Mouse (Mus musculus): ENCODE results near the gene Pcbp1. TPM values are rescaled to one million over a fixed set of nuclear protein-coding genes. Genes with fewer than 3 reads are reported as not detected.
A peak's percentile ranks its signal among the peaks of the same experiment; 100 is the strongest.

Gene Pcbp1
- polyA plus RNA-seq, 1 experiment from 2014 or later = 149 TPM

DNA sequence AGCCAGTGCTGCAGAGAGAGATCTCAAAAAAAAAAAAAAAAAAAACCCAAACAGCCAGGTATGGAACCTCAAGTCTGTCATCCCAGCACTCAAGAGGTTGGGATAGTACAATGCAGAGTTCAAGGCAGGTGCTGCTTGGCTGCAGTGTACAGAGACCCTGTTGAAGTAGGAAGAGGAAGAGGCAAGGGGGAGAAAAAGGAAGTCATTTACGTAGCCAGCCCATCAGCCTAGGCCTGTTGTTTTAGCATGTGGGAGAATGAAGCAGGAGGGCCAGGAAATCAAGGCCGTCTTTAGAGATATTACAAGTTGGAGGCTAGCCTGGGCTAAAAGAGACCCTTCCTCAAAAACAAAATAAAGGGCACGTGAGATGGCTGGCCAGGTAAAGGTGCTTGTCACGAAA lies 22.6 kb downstream of the Pcbp1 start:
- H3K27ac ChIP-seq (ENCODE audit: low read length) = no peak overlapping the region
- H3K4me2 ChIP-seq (ENCODE audit: low read depth, low read length) = no peak overlapping the region
- no peaks in the 10 kb centered on the region for H3K27me3 ChIP-seq (ENCODE audit: control insufficient read depth, insufficient read depth, low read length)
- H3K36me3 ChIP-seq (ENCODE audit: control insufficient read depth, insufficient read depth) = no peaks in the 10 kb centered on the region
- H3K9me3 ChIP-seq (replicated peaks; ENCODE audit: control insufficient read depth, low read length) = no peaks in the 10 kb centered on the region
- ATAC-seq (replicated peaks; ENCODE audit: extremely low read depth, insufficient read depth, low FRiP score) = no peak
- 71% methylated on average over 4 of the region's 4 CpGs for WGBS
- H3K4me3 ChIP-seq (ENCODE audit: low read length) = no peak overlapping the region
- H3K4me1 ChIP-seq (ENCODE audit: control insufficient read depth, insufficient read depth, low read length) = 0 out of 2 replicates have a peak, but pooled peaks cover 3% of the 10 kb centered on the region
- H3K9ac ChIP-seq (ENCODE audit: low read length) = no peak overlapping the region

DNA sequence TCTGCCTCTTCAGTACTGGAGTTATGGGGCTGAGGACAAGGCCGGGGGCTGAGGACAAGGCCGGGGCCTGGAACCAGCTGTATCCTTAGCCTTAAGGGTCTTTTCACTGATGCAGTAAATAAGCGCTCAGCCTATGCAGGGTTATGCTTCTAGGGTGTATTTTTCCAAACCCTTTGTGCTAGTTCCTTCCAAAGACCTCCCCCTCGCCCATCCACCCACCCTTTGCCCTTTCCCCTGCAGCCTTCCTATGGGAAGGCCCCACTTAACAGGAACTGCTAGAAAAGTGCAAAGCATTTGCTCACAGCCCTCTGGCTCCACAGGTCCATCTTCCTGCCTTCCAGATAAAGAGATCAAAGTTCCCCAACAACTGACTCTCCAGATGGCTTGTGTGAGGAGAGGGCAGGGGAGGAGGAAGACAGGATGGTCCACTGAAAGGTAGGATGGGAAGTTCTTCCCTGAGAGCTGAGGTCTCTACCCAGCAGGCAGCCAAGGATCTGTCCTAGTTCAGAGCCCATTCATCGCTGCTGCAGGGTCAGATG lies 26.5 kb downstream of the Pcbp1 start:
- Histone ChIP-seq H3K4me2 (ENCODE audit: low read depth, low read length) (no peak overlapping the region), H3K9ac (ENCODE audit: low read length) (no peak overlapping the region), H3K9me3 (replicated peaks; ENCODE audit: control insufficient read depth, low read length) (no peaks in the 10 kb centered on the region), H3K27ac (ENCODE audit: low read length) (no peak overlapping the region), H3K36me3 (ENCODE audit: control insufficient read depth, insufficient read depth) (no peaks in the 10 kb centered on the region), H3K4me3 (ENCODE audit: low read length) (no peak overlapping the region), H3K4me1 (ENCODE audit: control insufficient read depth, insufficient read depth, low read length) (peaks cover 13% of the 10 kb centered on the region), H3K27me3 (ENCODE audit: control insufficient read depth, insufficient read depth, low read length) (no peaks in the 10 kb centered on the region)
- ATAC-seq (replicated peaks; ENCODE audit: extremely low read depth, insufficient read depth, low FRiP score) = no peak
- 61% methylated on average over 5 of the region's 5 CpGs for WGBS

DNA sequence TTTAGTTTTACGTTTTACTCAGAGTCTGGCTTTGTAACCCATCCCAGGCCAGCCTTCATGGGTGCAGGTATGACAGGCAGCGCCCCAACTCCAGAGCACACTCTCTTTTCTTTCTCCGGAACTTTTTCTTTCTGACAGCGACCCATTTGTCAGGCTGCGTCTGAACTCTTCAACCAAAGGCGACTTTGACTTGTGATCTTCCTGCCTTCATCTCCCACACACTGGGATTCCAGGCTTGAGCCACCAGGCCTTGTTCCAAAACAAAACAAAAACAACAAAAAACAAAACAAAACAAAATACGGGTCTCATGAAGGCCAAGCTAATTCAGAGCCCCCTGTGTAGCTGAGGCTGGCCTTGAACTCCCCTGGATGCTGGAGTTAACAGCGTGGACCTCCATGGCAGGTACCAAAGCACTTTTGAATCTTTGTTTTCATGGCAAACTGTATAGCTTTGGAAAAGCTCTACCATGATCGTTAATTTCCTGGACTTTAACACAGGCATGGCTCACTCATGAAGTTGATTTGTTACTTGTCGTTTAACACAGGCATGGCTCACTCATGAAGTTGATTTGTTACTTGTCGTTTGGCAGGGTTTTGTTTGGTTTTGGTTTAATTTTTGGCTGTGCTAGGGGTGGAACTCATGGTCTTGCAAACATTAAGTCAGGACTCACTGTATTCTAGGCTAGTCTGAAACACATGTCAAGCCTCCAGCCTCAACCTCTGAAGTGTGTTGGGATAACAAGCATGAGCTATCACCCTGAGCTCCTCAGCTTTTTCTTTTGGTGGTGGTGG lies 28.0 kb downstream of the Pcbp1 start:
- peak overlapping the region; percentile 57 for H3K9ac ChIP-seq (ENCODE audit: low read length)
- no peaks in the 10 kb centered on the region for H3K9me3 ChIP-seq (replicated peaks; ENCODE audit: control insufficient read depth, low read length)
- peak overlapping the region; percentile 54 for H3K4me2 ChIP-seq (ENCODE audit: low read depth, low read length)
- no peaks in the 10 kb centered on the region for H3K36me3 ChIP-seq (ENCODE audit: control insufficient read depth, insufficient read depth)
- no peaks in the 10 kb centered on the region for H3K27me3 ChIP-seq (ENCODE audit: control insufficient read depth, insufficient read depth, low read length)
- peaks cover 17% of the 10 kb centered on the region for H3K4me1 ChIP-seq (ENCODE audit: control insufficient read depth, insufficient read depth, low read length)
- H3K27ac ChIP-seq (ENCODE audit: low read length) = peak overlapping the region; percentile 61
- 66% methylated on average over 11 of the region's 11 CpGs for WGBS
- no peak for ATAC-seq (replicated peaks; ENCODE audit: extremely low read depth, insufficient read depth, low FRiP score)
- H3K4me3 ChIP-seq (ENCODE audit: low read length) = peak overlapping the region; percentile 40

DNA sequence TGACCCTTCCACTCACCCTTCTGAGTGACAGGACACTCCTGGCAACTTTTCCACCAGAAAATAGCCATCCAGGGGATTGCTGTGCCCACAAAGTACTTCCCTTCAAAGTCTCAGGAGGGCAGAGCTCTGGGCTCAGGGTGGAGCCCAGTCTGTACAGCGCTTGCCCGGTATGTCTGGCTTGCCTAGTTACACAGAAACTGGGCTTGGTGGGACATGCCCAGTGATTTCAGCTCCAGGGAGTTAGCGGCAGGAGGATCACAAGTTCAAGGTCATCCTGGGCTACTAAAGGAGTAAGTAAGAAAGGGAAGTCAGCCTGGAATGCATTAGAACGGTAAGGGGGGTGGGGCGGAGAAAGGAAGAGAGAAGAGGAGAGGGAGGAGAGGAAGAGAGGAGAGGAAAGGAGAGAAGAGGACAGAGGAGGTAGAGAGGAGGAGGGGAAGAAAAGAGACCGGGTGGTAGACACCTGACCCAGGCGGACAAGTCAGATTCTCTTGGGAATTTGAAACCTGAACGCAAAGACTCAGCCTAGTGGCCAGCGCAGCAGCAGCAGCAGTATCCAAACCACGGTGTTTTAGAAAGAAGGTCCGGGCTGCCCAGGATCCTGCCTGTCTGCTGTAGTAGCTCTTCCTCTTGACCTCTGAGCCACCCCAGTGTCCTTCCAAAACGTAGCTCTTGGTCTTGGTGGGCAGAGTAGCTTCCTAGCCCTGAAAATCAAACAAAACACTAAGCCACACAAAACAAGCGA lies 28.9 kb downstream of the Pcbp1 start:
- no peaks in the 10 kb centered on the region for H3K9me3 ChIP-seq (replicated peaks; ENCODE audit: control insufficient read depth, low read length)
- WGBS = 13% methylated on average over 13 of the region's 13 CpGs
- peaks cover 17% of the 10 kb centered on the region for H3K4me1 ChIP-seq (ENCODE audit: control insufficient read depth, insufficient read depth, low read length)
- ATAC-seq (replicated peaks; ENCODE audit: extremely low read depth, insufficient read depth, low FRiP score) = peak; percentile 56; the same call in 1 of the 2 replicates
- peak overlapping the region; percentile 57 for H3K9ac ChIP-seq (ENCODE audit: low read length)
- H3K27ac ChIP-seq (ENCODE audit: low read length) = peak overlapping the region; percentile 61
- H3K4me2 ChIP-seq (ENCODE audit: low read depth, low read length) = peak overlapping the region; percentile 54
- peak overlapping the region; percentile 40 for H3K4me3 ChIP-seq (ENCODE audit: low read length)
- no peaks in the 10 kb centered on the region for H3K36me3 ChIP-seq (ENCODE audit: control insufficient read depth, insufficient read depth)
- no peaks in the 10 kb centered on the region for H3K27me3 ChIP-seq (ENCODE audit: control insufficient read depth, insufficient read depth, low read length)

DNA sequence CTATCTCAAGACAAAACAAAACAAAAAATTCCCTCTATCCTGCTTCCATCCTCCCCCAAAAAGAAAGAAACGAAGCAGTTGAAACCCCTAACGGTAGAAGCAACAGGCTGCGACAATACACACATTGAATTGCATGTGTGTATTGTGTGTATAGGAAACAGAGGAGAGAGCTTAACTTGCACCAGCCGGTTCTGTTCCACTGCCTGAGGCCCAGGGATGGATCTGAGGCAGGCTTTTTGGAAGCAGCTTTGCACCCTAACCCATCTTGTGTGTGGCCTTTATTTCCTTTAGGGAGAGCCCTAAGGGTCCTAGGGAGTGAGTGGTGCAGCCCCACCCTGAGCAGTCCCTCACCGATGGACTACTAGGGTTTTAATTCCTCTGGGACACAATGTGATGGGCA lies 29.5 kb downstream of the Pcbp1 start:
- 70% methylated on average over 5 of the region's 5 CpGs for WGBS
- Histone ChIP-seq H3K4me1 (ENCODE audit: control insufficient read depth, insufficient read depth, low read length) (peaks cover 17% of the 10 kb centered on the region), H3K27ac (ENCODE audit: low read length) (peak overlapping the region; percentile 61), H3K9ac (ENCODE audit: low read length) (peak overlapping the region; percentile 57), H3K27me3 (ENCODE audit: control insufficient read depth, insufficient read depth, low read length) (no peaks in the 10 kb centered on the region), H3K36me3 (ENCODE audit: control insufficient read depth, insufficient read depth) (no peaks in the 10 kb centered on the region), H3K4me2 (ENCODE audit: low read depth, low read length) (peak overlapping the region; percentile 54), H3K4me3 (ENCODE audit: low read length) (peak overlapping the region; percentile 40), H3K9me3 (replicated peaks; ENCODE audit: control insufficient read depth, low read length) (no peaks in the 10 kb centered on the region)
- ATAC-seq (replicated peaks; ENCODE audit: extremely low read depth, insufficient read depth, low FRiP score) = no peak

DNA sequence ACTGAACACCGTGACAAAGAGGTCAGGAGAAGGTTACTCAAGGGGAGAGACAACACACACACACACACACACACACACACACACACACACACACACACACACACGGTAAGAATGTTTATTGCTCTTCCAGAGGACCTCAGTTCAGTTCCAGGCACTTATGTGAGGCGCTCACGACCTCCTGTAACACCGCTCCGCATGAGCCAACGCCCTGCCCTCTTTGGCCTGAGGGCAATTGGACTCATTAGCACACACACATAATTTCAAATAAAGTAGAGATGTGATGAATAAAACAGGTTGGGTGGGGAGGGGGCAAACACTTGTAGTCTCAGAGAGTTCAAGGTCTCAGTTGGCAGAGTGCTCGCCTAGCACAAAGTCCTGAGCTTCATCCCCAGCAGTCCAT lies 30.0 kb downstream of the Pcbp1 start:
- Histone ChIP-seq H3K36me3 (ENCODE audit: control insufficient read depth, insufficient read depth) (no peaks in the 10 kb centered on the region), H3K27me3 (ENCODE audit: control insufficient read depth, insufficient read depth, low read length) (no peaks in the 10 kb centered on the region), H3K27ac (ENCODE audit: low read length) (no peak overlapping the region), H3K4me1 (ENCODE audit: control insufficient read depth, insufficient read depth, low read length) (peaks cover 17% of the 10 kb centered on the region), H3K9ac (ENCODE audit: low read length) (no peak overlapping the region), H3K4me3 (ENCODE audit: low read length) (no peak overlapping the region), H3K9me3 (replicated peaks; ENCODE audit: control insufficient read depth, low read length) (no peaks in the 10 kb centered on the region), H3K4me2 (ENCODE audit: low read depth, low read length) (peak overlapping the region; percentile 54; the same call in 1 of the 2 replicates)
- WGBS = 87% methylated on average over 8 of the region's 8 CpGs
- ATAC-seq (replicated peaks; ENCODE audit: extremely low read depth, insufficient read depth, low FRiP score) = no peak

DNA sequence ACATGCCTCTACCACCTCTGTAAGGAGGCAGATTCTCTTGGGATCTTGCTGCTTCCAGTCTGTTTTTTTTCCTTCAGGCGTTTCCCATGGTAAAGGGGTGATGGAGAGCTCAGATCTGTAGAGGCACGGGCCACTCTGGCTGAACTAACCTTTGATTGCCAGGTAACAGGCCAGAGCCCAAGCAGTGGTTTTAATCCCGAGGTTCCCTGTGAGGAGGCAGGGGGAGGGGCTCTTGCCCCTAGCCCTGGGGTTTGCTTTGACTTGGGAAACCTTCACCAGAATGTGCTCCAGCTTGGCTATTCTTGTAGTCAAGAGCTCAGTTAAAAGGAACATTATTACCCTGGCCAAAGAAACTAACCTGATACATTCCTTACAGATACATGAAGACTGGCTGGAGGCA lies 30.5 kb downstream of the Pcbp1 start:
- Histone ChIP-seq H3K36me3 (ENCODE audit: control insufficient read depth, insufficient read depth) (no peaks in the 10 kb centered on the region), H3K4me1 (ENCODE audit: control insufficient read depth, insufficient read depth, low read length) (peaks cover 17% of the 10 kb centered on the region), H3K9ac (ENCODE audit: low read length) (no peak overlapping the region), H3K27me3 (ENCODE audit: control insufficient read depth, insufficient read depth, low read length) (no peaks in the 10 kb centered on the region), H3K4me2 (ENCODE audit: low read depth, low read length) (no peak overlapping the region), H3K4me3 (ENCODE audit: low read length) (no peak overlapping the region), H3K27ac (ENCODE audit: low read length) (no peak overlapping the region), H3K9me3 (replicated peaks; ENCODE audit: control insufficient read depth, low read length) (no peaks in the 10 kb centered on the region)
- 54% methylated on average over 3 of the region's 3 CpGs for WGBS
- no peak for ATAC-seq (replicated peaks; ENCODE audit: extremely low read depth, insufficient read depth, low FRiP score)

DNA sequence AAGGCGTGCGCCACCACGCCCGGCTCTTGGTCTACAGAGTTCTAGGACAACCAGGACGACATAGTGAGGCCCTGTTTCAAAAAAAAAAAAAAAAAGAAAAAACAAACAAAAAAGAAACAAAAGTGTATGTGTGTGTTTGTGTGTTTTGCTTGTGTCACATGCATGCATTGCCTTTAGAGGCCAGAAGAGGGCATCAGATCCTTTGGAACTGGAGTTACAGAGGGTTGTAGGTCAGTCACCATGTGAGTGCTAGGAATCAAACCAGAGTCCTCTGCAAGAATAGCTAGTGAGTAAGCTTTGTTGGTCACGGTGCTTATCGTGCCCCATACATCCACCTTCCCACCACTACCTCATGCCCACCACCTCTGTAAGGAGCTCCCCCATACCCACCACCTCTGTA lies 31.4 kb downstream of the Pcbp1 start:
- H3K9ac ChIP-seq (ENCODE audit: low read length) = no peak overlapping the region
- H3K4me1 ChIP-seq (ENCODE audit: control insufficient read depth, insufficient read depth, low read length) = peaks cover 17% of the 10 kb centered on the region
- H3K27me3 ChIP-seq (ENCODE audit: control insufficient read depth, insufficient read depth, low read length) = no peaks in the 10 kb centered on the region
- H3K4me3 ChIP-seq (ENCODE audit: low read length) = no peak overlapping the region
- no peak overlapping the region for H3K27ac ChIP-seq (ENCODE audit: low read length)
- no peak overlapping the region for H3K4me2 ChIP-seq (ENCODE audit: low read depth, low read length)
- no peak for ATAC-seq (replicated peaks; ENCODE audit: extremely low read depth, insufficient read depth, low FRiP score)
- no peaks in the 10 kb centered on the region for H3K36me3 ChIP-seq (ENCODE audit: control insufficient read depth, insufficient read depth)
- WGBS = 92% methylated on average over 7 of the region's 7 CpGs
- no peaks in the 10 kb centered on the region for H3K9me3 ChIP-seq (replicated peaks; ENCODE audit: control insufficient read depth, low read length)
